ENCODE assay signal across 8 mouse cellular contexts in the genomic region with DNA sequence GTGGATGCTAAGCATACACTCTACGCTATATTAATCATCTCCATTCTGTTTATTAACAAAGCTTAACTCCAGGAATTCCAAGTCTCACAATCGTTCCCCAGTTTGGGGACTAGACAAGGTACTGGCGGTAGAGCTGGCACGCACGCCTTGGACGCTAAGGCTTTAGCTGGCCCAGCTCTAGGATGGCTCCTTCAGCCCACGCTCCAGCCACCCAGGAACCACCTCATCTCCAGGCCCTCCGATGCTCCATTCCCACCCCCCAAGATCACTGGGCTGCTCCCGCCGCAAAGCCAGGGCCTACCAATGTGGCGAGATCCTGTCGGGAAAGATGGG. TPM values are rescaled to one million over a fixed set of nuclear protein-coding genes. Genes with fewer than 3 reads are reported as not detected.
DNase-seq lines count a peak whose midpoint lies in the region; ATAC-seq and TF ChIP-seq lines count a peak whose summit lies in the region.

No protein-coding gene starts in this region.

- peak overlapping the region; percentile 57 for H3K9ac ChIP-seq in embryonic facial prominence, embryonic 15.5 days
- H3K9ac ChIP-seq in limb, embryonic 11.5 days (ENCODE audit: low read length): peak overlapping the region; percentile 70
- peak overlapping the region; percentile 43 for H3K9ac ChIP-seq in neural tube, embryonic 14.5 days (replicated peaks; ENCODE audit: low read depth, low read length)

- H3K27me3 ChIP-seq in embryonic facial prominence, embryonic 15.5 days: no peaks in the 10 kb centered on the region
- no peaks in the 10 kb centered on the region for H3K27me3 ChIP-seq in limb, embryonic 11.5 days (ENCODE audit: control insufficient read depth, insufficient read depth, low read length)
- H3K27me3 ChIP-seq in neural tube, embryonic 14.5 days (ENCODE audit: control insufficient read depth, insufficient read depth, low read length): no peaks in the 10 kb centered on the region

- H3K4me1 ChIP-seq in lung, adult 2 months (ENCODE audit: control insufficient read depth, insufficient read depth, low read length): no peaks in the 10 kb centered on the region
- H3K4me1 ChIP-seq in embryonic facial prominence, embryonic 15.5 days: no peaks in the 10 kb centered on the region
- no peaks in the 10 kb centered on the region for H3K4me1 ChIP-seq in limb, embryonic 11.5 days (ENCODE audit: control insufficient read depth, insufficient read depth, low read length)
- H3K4me1 ChIP-seq in neural tube, embryonic 14.5 days (ENCODE audit: control insufficient read depth, insufficient read depth, low read length): no peaks in the 10 kb centered on the region

- peak overlapping the region; percentile 86 for H3K27ac ChIP-seq in embryonic facial prominence, embryonic 15.5 days (replicated peaks)
- H3K27ac ChIP-seq in limb, embryonic 11.5 days (replicated peaks; ENCODE audit: low read depth, low read length): peak overlapping the region; percentile 39; the same call in 1 of the 2 replicates
- H3K27ac ChIP-seq in neural tube, embryonic 14.5 days (ENCODE audit: low read depth, low read length): peak overlapping the region; percentile 76; the same call in 1 of the 2 replicates

- DNase-seq in lung, adult 2 months: no peak
- no peak for DNase-seq in lung, postnatal 10 days
- no peak for DNase-seq in limb, embryonic 11.5 days (ENCODE audit: low spot score)
- DNase-seq in cerebellum, postnatal 14 days: no peak
- DNase-seq in gastrocnemius, postnatal 36 days: no peak

- intact Hi-C loops in gastrocnemius, postnatal 36 days (cut with DNase I): loop anchor here (5.0 kb wide), 1 partner anchor 35 kb away; no protein-coding TSS in a partner anchor

- H3K4me3 ChIP-seq in lung, adult 2 months (replicated peaks; ENCODE audit: extremely low read depth, low read depth, low read length): peak overlapping the region; percentile 100
- peak overlapping the region; percentile 80 for H3K4me3 ChIP-seq in embryonic facial prominence, embryonic 15.5 days (replicated peaks)
- H3K4me3 ChIP-seq in limb, embryonic 11.5 days (ENCODE audit: low read depth, low read length): peak overlapping the region; percentile 78
- H3K4me3 ChIP-seq in neural tube, embryonic 14.5 days (ENCODE audit: low read depth, low read length): peak overlapping the region; percentile 67

- TF ChIP-seq POLR2A in lung, adult 2 months (IDR thresholded peaks at IDR 0.05; ENCODE audit: borderline replicate concordance, extremely low read depth, low read depth, low read length): no peak

- TF ChIP-seq CTCF in lung, adult 2 months (IDR thresholded peaks at IDR 0.05; ENCODE audit: insufficient read depth, low read length): no peak

- 1% methylated on average over 12 of the region's 12 CpGs for WGBS in lung, adult 2 months
- WGBS in embryonic facial prominence, embryonic 15.5 days: 0% methylated on average over 12 of the region's 12 CpGs
- under 1% methylated on average over 12 of the region's 12 CpGs for WGBS in limb, embryonic 11.5 days
- under 1% methylated on average over 12 of the region's 12 CpGs for WGBS in neural tube, embryonic 14.5 days

- peak overlapping the region; percentile 54 for H3K4me2 ChIP-seq in embryonic facial prominence, embryonic 15.5 days (replicated peaks)
- peak overlapping the region; percentile 43; the same call in 1 of the 2 replicates for H3K4me2 ChIP-seq in limb, embryonic 11.5 days (ENCODE audit: low read depth, severe bottlenecking)
- peak overlapping the region; percentile 67 for H3K4me2 ChIP-seq in neural tube, embryonic 14.5 days (ENCODE audit: low read depth, low read length)

- no peaks in the 10 kb centered on the region for H3K9me3 ChIP-seq in embryonic facial prominence, embryonic 15.5 days (replicated peaks)
- no peaks in the 10 kb centered on the region for H3K9me3 ChIP-seq in limb, embryonic 11.5 days (ENCODE audit: control insufficient read depth, low read length)
- no peaks in the 10 kb centered on the region for H3K9me3 ChIP-seq in neural tube, embryonic 14.5 days (ENCODE audit: control insufficient read depth, low read length)

- peak; percentile 64; the same call in 1 of the 2 replicates for ATAC-seq in embryonic facial prominence, embryonic 15.5 days (ENCODE audit: insufficient number of reproducible peaks, low FRiP score, low TSS enrichment, low read depth)
- ATAC-seq in limb, embryonic 11.5 days (ENCODE audit: insufficient number of reproducible peaks, low FRiP score, low TSS enrichment, low read depth): peak; percentile 40; the same call in 1 of the 2 replicates
- ATAC-seq in neural tube, embryonic 14.5 days (ENCODE audit: low read depth): no peak
- ATAC-seq in erythroid progenitor cell, adult 5-6 weeks (replicated peaks; ENCODE audit: low FRiP score, poor library complexity, severe bottlenecking): no peak

- peaks cover 22% of the 10 kb centered on the region for H3K36me3 ChIP-seq in embryonic facial prominence, embryonic 15.5 days
- H3K36me3 ChIP-seq in limb, embryonic 11.5 days (ENCODE audit: control insufficient read depth, insufficient read depth, low read length): peaks cover under 1% of the 10 kb centered on the region; the same call in 1 of the 2 replicates
- H3K36me3 ChIP-seq in neural tube, embryonic 14.5 days (ENCODE audit: control insufficient read depth, insufficient read depth, low read length): peaks cover 8% of the 10 kb centered on the region; the same call in 1 of the 2 replicates

RNA-seq across cellular contexts. Expression of gene Eif2s3x, which starts 0.4 kb away (rescaled TPM):
- polyA plus RNA-seq in lung, adult 2 months (2012; rRNA removed): 22.1 and 32.8 TPM in 2 replicates
- polyA plus RNA-seq in embryonic facial prominence, embryonic 15.5 days (2015; fragmentation: Nextera tagmentation; extraction: Ambion mirVana): 64.4 and 65.9 TPM in 2 replicates
- polyA plus RNA-seq in limb, embryonic 11.5 days (2014; fragmentation: Nextera tagmentation; extraction: Ambion mirVana): 108 and 120 TPM in 2 replicates
- polyA plus RNA-seq in neural tube, embryonic 14.5 days (2014; fragmentation: Nextera tagmentation; extraction: Ambion mirVana): 96.2 and 122 TPM in 2 replicates
- 72.4 and 106 TPM in 2 replicates for total RNA-seq in erythroid progenitor cell, adult 5-6 weeks (2015; ENCODE audit: low replicate concordance)
- 46.4 and 60.6 TPM in 2 replicates for total RNA-seq in erythroid progenitor cell, adult 5-6 weeks (2017; ENCODE audit: low replicate concordance)
- total RNA-seq in gastrocnemius, postnatal 36 days (2021): 100 to 1,000 TPM in 1 of 2 experiments, 10 to 100 TPM in 1; 78.3 to 120 TPM

RNA-seq across cellular contexts. Expression of gene Klhl15, which starts 22.2 kb away (rescaled TPM):
- polyA plus RNA-seq in lung, adult 2 months (2012; rRNA removed): 5.6 and 9.1 TPM in 2 replicates
- polyA plus RNA-seq in embryonic facial prominence, embryonic 15.5 days (2015; fragmentation: Nextera tagmentation; extraction: Ambion mirVana): 9.0 and 9.8 TPM in 2 replicates
- polyA plus RNA-seq in limb, embryonic 11.5 days (2014; fragmentation: Nextera tagmentation; extraction: Ambion mirVana): 8.7 and 9.7 TPM in 2 replicates
- 12.3 and 14.7 TPM in 2 replicates for polyA plus RNA-seq in neural tube, embryonic 14.5 days (2014; fragmentation: Nextera tagmentation; extraction: Ambion mirVana)
- 7.5 and 8.3 TPM in 2 replicates for total RNA-seq in erythroid progenitor cell, adult 5-6 weeks (2015; ENCODE audit: low replicate concordance)
- 6.8 and 9.6 TPM in 2 replicates for total RNA-seq in erythroid progenitor cell, adult 5-6 weeks (2017; ENCODE audit: low replicate concordance)
- total RNA-seq in gastrocnemius, postnatal 36 days (2021): 1 to 10 TPM; 4.7 to 5.7 TPM

Comparison
In these comparisons a context has a peak if more than half of its experiments do, and no peak if none do; other contexts are left out.
1. ATAC-seq: peak in embryonic facial prominence, embryonic 15.5 days (single experiment) and limb, embryonic 11.5 days (single experiment); none in neural tube, embryonic 14.5 days (single experiment) and erythroid progenitor cell, adult 5-6 weeks (single experiment).
2. Peak in every context shown above with its lines, with median percentiles within 50 percentile points of each other: H3K4me3 ChIP-seq, H3K27ac ChIP-seq, H3K4me2 ChIP-seq and H3K9ac ChIP-seq.